Mouse (Mus musculus): ENCODE data around the gene Ap1b1.

Gene Ap1b1

DNA sequence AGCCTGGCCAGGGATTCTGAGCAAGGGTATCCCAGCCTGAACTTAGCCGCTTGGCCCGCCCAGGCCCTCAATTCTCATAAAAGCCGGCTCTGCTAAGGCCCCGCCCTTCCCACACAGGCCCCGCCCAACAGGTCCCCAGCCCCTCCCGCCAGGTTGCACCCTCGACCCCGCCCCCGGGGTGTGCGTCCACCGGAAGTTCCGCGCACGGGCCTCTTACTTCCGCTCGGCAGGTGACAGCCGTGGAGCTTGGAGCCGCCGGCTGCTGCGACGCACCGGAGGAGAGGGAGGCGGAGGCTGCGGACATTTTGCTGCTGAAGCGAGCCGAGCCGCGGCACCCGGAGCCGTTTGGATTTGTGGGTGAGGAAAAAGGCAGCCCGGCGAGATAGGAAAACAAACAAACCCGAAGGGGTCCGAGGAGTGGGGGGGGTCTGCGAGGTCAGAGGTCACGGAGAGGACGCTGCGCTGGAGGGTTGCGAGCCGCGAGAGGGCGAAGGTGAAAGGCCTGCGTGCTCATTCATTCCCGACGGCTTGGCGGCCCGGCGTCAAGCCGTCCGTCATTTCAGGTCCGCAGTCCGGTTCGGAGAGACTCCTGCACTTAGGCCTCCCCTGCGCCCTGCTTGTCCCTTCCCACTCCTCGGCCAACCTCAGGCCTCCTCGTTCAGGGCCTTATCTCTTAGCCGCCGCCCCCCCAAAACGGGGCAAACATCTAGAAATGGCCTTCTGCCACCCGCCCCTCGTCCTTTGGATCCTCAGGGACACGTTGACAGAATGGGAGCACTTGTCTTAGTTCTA, at the start of gene Ap1b1:
Gene Ap1b1, plus strand, starts transcription at position 130 of the 792 bp plus-strand sequence.
- peak; percentile 85 for DNase-seq (ENCODE audit: low read depth, low spot score)

DNA sequence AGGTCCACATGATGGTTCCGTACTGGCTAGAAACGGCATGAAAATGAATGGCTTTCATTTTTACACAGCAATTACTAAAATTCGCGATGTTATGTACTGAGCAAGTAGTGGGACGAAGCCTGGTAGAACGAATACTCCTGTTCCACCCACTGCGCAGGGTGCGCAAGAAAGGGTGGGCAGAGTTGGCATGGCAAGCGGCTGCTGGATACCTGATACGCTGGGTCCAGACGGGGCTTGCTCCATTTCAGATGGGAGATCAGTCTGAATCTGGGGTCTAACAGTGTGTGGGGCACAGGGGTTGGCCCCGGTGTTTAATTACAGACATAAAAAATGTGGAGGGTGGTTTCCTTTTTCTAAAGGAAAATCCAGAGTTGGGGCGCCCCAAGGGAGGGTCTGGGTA, 40.1 kb upstream of the Ap1b1 start:
- DNase-seq (ENCODE audit: low read depth, low spot score) = no peak

DNA sequence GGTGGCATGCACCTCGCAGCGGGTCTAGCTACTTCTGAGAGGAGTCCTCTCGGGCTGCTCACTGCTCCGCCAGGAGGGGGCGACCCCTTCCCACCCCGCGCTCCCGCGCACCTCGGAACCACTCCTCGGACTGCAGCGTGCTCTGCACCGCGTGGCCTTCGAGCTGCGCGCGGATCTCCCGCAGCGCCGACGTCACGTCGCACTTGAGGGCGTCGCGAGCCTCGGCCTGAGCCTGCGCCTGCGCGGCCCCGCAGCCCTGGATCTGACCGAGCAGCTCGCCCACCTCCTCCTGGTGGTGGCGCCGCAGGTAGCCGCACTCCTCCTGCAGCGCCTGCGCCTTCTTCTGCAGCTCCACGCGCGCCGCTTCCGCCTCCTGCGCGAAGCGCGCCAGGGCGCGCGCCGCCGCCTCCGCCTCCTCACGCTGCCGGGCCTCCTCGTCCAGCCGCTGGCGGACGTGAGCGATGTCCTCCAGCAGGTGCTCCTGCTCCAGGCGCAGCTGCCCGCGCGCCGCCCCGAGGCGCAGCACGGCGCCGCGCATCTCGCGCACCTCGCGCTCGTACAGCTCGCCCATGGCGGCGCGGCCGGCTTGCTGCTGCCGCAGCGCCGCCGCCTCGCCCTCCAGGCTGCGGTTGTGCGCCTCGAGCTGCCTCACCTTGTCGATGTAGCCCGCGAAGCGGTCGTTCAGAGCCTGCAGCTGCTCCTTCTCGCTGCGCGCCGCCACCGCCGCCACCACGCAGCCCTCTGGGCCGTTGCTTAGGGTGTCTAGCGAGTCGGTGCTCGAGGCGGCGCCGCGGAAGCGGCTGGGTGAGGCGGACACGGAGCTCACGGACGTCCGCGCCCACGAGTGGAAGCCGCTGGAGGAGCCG, 39.4 kb upstream of the Ap1b1 start:
- DNase-seq (ENCODE audit: low read depth, low spot score) = no peak

DNA sequence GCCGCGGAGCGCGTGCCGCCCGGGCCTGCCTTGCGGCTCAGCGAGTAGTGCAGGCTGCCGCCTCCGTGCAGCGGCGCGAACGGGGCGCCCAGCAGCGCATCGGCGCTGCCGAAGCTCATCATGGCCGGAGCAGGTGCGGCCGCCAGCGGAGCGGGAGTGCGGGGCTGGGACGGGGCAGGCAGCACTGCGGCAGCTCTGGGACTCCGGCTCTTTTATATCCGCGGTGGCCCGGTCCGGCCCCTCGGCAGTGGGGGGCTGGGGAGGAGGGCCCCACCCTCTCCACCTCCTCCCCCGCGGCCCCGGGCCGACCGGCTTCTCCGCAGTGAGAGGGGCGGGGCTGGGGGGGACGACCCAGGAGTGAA, 38.8 kb upstream of the Ap1b1 start, which contains the start of gene Nefh:
Gene Nefh, minus strand, starts transcription at position 252 of the 362 bp plus-strand sequence.
- DNase-seq (ENCODE audit: low read depth, low spot score) = no peak

DNA sequence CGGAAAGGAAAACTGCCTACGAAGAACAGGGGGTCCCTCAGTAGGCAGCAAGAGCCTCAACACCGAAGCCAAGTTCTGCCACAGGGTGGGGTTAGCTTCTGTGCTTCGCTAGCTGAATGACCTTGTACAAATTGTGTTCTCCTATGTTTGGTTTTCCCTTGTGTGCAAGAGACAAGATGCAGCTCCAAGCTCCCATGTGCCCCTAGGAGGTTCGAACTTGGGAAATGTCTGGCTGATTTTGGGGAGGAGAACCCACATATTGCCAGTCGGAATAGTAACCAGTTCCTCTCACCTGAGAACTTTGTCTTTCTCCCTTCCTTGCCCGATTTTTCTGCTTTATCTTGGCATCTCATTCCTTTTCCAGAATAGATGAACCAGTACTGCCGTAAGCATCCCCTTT, 37.8 kb upstream of the Ap1b1 start:
- no peak for DNase-seq (ENCODE audit: low read depth, low spot score)

DNA sequence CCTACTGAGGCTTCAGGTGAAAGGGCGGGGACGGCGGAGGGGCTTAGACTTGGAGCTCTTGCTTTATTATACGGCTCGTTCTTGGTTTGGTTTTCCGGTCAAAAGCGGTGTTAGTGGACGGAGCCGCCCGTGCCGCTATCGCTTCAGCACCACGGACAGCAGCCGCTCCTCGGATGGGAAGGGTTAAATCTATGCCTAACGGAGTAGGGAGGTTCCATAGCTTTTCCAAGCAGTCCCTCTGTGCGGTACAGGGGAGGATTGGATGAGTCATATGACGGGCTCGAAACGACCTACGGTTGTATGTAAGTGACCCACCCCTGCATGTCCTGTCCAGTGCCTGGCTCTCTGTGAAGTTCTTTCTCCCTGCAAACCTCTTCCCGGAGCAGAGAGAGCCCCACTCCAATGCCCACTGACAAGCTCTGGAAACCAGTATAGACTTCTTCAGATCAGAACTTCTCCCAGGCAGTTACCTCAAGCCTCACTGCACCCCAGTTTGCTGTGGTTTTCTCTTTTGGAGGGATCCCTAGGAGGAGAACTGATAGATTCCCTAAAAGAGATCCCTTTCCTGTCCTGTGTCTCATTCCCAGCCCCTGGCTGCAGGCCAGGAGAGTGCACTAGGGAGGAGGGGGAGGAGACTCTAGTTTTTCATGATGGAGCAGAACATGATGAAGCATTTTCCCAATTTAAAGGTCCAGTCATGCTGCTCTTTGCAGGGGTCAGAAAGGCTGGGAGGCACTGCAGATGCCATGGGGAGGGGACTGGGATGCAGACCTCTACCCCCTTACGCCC, 37.2 kb upstream of the Ap1b1 start:
- no peak for DNase-seq (ENCODE audit: low read depth, low spot score)

DNA sequence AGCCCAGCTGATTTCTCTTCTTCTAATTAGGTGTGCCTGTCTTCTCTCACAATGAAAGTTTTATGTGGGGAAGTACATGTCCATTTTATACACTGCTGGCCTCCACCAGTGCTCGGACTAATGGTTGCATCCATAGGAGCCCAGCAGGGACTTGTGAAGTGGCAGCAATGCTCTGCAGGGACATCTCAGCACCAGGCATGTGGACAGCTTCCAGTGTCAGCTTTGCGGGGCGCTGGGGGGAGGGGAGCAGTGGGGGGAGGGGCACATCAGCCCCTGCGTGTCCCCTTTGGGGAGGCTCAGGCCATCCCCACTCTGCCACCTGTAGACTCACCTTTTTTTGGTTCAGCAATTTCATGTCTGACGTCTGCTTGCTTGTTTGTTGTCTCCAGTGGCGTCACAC, 33.2 kb upstream of the Ap1b1 start:
- no peak for DNase-seq (ENCODE audit: low read depth, low spot score)

DNA sequence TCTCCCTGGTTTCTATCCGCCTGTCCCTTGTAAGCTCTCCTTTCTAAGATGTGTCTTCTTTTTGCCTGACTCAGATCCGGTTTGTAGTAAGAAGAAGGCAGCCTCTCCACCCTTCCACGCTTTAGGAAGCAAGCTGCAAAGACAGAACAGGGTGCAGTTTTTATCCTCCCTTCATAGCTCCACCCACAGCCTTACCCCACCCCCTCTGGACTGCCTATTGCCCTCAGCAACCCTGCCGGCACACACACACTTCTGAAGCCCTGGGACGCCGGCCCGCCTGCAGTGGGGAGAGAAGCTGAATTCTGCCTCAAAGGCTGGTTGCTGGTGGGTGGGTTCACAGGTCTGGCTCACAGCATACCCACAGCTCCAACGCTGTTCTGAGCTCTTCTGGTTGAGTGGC, 32.7 kb upstream of the Ap1b1 start:
- no peak for DNase-seq (ENCODE audit: low read depth, low spot score)

DNA sequence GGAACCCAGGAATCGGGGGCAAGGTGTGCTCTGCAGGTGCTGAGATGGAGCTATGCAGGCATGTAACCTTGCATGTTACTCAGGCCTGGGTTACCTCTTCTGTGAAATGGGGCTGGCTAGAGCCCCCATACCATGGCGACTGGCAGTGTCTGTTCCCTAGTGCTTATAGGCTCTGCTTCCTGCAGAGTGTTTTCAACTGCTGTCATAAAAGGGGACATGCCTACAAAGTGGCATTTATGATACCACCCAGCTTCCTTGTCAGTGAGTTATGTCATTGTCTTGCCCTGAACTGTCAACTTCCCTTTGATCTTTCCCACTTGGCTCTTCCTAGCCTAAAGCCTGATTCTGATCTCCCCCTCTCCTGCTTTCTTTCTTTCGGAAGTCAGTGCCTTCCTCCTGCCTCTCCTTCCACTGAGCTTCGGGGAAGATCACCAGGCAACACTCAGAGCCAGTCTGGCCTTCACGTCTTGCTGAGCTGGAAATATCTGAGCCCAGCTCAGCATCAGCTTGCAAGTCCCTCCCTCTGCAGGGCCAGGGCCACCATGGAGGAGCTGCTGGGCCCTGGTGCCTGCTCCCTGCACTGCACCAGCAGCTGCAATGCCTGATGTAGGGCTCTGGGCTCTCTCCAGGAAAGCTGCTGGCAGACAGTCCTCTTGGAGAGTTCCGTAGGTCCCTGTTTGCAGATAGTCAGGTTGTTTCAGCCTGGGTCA, 23.4 kb upstream of the Ap1b1 start:
- no peak for DNase-seq (ENCODE audit: low read depth, low spot score)

DNA sequence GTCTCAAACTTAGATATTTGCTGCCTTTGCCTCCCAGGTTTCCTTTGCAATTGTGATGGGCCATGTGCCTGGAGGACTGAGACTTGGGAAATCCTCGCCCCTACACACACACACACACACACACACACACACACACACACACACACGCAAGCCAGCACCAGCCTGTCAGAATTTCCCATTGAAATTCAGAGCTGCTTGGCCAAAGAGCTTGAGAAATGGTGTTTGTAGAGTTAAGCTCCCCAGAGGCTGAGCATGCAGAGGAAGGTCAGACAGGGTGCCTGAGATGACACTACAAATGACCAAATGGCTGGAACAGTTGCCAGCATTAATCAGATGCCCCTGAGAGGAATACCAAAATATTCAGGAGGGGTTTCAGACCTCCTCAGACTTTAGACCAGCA, 20.3 kb upstream of the Ap1b1 start:
- DNase-seq (ENCODE audit: low read depth, low spot score) = no peak

DNA sequence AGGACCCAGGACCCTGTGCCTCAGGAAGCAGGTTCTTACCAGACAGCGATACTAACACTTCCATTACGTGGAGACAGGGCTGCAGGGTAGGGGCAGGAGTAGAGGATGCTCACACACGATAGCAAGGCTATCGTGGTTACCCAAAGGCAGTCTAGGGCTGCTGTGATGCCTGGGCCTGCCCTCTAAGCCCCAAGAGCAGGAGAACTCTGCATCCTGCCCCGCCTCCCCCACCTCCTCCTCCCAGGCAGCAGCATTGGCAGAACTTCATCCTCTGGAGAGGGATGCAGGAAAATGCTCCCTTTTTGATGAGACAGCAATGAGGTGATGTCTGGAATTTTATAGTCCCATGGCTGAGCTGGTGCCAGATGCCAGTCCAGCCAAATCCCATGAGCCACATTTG, 19.7 kb upstream of the Ap1b1 start:
- no peak for DNase-seq (ENCODE audit: low read depth, low spot score)

DNA sequence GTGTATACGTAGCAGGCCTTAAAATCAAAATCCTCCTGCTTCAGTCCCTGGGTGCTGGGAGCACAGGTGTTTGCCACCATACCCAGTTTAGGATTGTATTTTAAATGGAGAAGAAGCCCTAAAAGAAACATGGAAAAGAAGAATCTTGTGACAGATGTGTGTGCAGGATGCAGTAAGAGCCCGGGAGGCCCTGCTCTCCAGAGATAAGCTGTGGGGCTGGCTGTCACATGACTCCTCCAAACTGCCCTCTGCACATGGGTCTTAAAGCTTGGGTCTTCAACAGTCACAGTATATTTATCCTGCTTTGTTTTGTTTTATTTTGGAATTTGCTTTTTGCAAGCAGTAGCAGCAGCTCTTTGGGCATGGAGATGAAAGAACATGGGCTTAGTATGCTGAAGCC, 19.1 kb upstream of the Ap1b1 start:
- no peak for DNase-seq (ENCODE audit: low read depth, low spot score)

DNA sequence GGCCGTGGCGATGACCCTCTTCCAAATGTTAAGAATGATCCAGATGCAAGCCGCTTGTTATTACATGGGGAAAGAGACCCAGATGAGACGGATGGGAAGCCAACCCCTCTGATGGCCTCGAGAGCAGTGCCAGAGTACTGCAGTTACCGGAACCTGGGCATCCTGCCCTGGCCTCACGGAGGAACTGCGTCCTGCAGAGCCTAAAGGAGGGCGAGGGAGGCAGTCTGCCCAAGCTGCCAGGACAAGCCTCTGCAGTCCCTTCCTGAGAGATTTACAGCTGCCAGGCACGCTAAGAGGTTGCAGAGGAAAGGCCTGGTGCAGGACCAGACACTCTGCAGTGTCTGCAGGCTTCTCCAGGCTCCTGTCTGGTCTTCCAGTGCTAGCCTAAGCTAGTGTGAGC, 18.2 kb upstream of the Ap1b1 start:
- no peak for DNase-seq (ENCODE audit: low read depth, low spot score)

DNA sequence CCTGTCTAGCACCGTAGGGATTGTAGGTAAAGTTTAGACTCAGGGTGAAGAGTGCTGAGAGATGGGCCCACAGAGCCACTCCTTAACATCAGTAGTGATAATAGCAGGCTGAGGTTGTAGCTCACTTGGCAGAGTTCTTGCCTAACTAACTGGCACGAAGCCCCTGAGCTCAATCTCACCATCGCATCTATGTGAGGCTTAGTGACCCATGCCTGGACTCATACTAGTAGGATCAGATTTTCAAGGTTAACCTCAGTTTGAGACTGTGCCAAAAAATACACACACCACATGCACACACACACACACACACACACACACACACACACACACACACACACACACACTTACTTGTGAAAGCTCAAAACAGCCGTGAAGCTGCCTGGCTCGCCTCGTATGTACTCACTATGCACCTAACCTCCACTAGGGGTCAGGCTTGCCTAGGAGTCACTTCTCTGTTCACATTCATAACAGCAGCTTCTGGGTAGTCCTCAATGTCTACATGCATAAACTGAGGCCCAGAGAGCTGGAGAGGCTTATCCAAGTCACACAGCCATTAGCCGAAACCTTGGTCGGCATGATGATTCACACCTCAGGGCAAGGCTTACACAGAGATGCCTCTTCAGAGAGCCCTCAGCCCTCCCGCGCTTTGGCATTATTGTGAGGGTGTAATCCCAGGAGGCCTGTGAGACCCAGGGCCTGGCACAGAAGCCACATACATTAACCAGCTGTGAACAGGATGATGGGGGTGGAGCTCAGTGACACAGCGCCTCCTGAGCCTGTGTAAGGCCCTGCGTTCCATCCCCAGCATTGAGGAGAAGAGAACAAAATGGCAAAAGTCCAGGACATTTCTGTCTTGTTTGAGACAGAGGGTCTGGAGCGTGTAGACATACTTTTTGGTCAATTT, 13.4 kb upstream of the Ap1b1 start:
- peak; percentile 59 for DNase-seq (ENCODE audit: low read depth, low spot score)

DNA sequence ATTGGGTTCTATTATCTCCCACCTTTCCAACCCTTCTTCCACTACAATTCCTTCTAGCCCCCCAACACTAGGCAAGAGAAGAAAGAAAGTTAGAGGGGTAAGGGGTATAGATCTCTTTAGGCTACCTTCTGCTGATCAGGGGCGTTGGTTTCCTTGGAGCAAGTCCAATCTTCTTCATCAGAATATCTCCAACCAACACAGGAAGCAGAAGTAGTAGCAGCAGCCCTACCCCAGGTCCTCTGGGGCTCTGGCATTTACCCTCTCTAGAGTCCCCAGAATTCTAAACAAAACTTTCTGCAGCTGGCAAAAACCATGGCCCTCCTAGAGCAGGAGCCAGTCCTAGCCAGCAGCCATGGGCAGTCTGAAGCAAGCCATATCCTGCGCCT, 12.8 kb upstream of the Ap1b1 start:
- DNase-seq (ENCODE audit: low read depth, low spot score) = no peak

DNA sequence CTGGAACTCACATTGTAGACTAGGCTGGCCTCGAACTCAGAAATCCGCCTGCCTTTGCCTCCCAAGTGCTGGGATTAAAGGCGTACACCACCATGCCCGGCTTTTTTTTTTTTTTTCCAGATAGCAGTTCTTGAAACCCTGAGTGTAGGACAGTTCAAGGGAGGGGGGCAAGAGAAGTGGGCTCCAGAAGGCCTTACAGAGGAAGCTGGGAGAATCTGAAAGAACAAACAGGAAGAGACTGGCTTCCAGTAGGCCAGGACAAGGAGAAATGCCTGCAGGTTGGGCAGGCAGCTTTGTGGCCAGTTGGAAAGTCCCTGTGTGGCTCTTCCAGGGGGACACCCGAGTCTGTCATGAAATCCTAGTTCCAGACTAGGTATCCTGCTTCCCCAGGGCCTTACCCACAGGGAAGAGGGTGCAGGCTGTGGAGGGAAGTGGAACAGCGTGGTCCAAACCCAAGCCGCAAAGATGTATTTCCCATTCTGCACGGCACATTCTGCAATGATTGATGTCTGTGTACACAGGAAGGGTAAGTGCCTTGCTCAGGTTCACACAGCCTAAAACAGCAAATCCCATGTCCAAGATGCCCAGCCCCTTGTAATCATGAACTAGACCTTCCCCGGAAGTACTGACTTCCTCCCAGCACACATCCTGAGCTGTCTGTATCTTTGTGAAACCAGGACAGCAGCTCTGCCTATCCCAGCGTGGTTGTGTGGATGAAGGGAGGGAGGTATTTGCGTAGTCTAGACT, 12.1 kb upstream of the Ap1b1 start:
- DNase-seq (ENCODE audit: low read depth, low spot score) = no peak

DNA sequence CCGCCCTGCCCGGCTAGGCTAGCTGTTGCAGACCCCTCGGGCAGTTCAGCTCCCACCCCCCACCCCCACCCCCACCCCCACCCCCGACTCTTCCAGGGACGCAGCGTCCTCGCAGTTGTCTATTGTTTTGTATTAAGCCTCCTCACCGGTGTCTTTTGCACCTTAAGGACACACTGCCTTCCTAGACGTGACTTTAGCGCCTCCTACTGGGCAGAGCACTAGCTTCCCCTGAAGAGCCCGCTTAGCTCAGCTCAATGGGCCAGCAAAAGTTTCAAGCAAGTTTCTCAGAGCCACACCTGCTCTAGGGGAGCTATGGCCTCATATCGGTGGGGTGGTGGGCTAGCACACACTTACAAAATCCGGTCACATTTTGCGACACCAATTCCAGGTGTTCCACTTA, 11.0 kb upstream of the Ap1b1 start:
- peak; percentile 58 for DNase-seq (ENCODE audit: low read depth, low spot score)

DNA sequence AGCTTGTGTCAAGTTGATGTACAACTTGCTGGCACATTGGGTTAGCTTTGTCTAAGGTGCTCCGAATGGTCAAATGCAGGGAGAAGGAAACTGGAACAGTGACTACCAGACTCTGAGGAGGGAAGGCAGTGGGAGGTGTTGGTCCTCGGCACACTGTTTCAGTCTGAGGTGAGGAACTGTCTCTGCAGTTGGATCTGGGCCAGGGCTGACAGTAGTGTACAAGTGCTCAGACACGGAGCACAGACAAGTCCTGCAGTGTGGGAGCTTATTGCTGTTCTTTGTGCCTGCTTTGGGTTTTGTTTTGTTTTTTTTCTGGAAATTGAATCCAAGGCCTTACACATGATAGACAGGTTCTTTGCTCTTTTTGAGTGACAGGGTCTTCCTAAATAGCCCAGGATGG, 3.6 kb upstream of the Ap1b1 start:
- DNase-seq (ENCODE audit: low read depth, low spot score) = no peak

DNA sequence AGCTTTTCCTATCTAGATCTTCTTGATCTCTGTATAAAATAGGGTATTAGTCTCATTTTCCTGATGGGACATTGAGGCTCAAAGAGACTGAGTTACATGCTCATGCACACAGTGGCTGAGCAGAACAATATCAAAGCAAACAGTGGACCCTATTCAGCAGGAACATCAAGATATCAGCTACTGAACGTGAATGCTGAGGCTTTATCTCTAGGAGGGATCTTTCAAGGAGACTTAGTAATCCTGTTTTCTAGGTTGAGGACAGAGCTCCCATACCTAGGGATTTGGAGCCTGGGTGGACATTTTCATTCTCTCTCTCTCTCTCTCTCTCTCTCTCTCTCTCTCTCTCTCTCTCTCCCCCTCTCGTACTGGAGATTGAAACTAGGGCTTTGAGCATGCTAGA, 3.1 kb upstream of the Ap1b1 start:
- DNase-seq (ENCODE audit: low read depth, low spot score) = no peak

DNA sequence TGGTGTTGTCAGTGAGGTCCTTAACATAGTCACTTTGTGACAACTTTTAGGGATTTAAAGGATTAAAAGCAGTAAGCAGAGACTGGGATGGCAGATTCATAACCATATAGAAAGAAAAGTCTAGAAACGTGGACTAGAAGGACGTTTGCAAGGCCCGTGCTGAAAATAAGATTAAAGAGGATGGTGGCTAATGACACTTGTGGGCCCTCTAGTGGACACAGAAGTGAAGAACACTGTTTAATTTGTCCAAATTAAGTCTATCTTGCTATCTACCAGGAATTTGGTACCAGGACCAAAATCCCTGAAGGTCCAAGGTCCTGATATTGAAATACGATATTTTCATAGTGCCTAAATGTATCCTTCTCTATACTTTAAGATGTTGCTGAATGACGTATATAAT, 2.4 kb upstream of the Ap1b1 start:
- DNase-seq (ENCODE audit: low read depth, low spot score) = peak; percentile 58

Measured in c-Kit-negative CD71-positive TER-119-positive erythroid progenitor cells, embryonic 14.5 days (primary cell).